Mouse (Mus musculus) lung, postnatal 4 days (tissue): ENCODE data around the gene Fndc1.

Experiments
- DNase-seq, 2 experiments: peaks; one replicate each; pipeline ENCODE4 v3.0.0; 2021

Fndc1 gene

GRCm38 (mm10) chr17:7816602-7817001 is 10.5 kb downstream of the Fndc1 start:
- DNase-seq = no peak

GRCm38 (mm10) chr17:7814433-7814832 is 12.7 kb downstream of the Fndc1 start:
- DNase-seq = no peak

GRCm38 (mm10) chr17:7808043-7808442 is 19.1 kb downstream of the Fndc1 start:
- no peak for DNase-seq

- DNase-seq = no peak
Measured at GRCm38 (mm10) chr17:7805105-7805504, 22.0 kb downstream of the Fndc1 start.

- DNase-seq = no peak
Measured at GRCm38 (mm10) chr17:7802483-7802882, 24.6 kb downstream of the Fndc1 start.

GRCm38 (mm10) chr17:7799894-7800293 is 27.2 kb downstream of the Fndc1 start:
- no peak for DNase-seq

- peak in 1 of 2 experiments; percentile 40 for DNase-seq
Measured at GRCm38 (mm10) chr17:7795584-7795983, 31.5 kb downstream of the Fndc1 start.

- no peak for DNase-seq
Measured at GRCm38 (mm10) chr17:7795168-7795567, 31.9 kb downstream of the Fndc1 start.

GRCm38 (mm10) chr17:7794093-7794492 is 33.0 kb downstream of the Fndc1 start:
- DNase-seq = peak; percentile 27 to 65

GRCm38 (mm10) chr17:7790512-7790911 is 36.6 kb downstream of the Fndc1 start:
- no peak for DNase-seq

- no peak for DNase-seq
Measured at GRCm38 (mm10) chr17:7774101-7774500, 53.0 kb downstream of the Fndc1 start.

- DNase-seq = no peak
Measured at GRCm38 (mm10) chr17:7759786-7760185, 67.3 kb downstream of the Fndc1 start.

- peak in 1 of 2 experiments; percentile 40 for DNase-seq
Measured at GRCm38 (mm10) chr17:7755001-7755400, 72.1 kb downstream of the Fndc1 start.

GRCm38 (mm10) chr17:7753383-7753782 is 73.7 kb downstream of the Fndc1 start:
- no peak for DNase-seq

GRCm38 (mm10) chr17:7749051-7749815 is 77.9 kb downstream of the Fndc1 start:
- DNase-seq = no peak

GRCm38 (mm10) chr17:7746841-7747240 is 80.3 kb downstream of the Fndc1 start:
- DNase-seq = no peak

GRCm38 (mm10) chr17:7744976-7745375 is 82.1 kb downstream of the Fndc1 start:
- no peak for DNase-seq

- DNase-seq = peak; percentile 39 to 50
Measured at GRCm38 (mm10) chr17:7740988-7741387, 86.1 kb downstream of the Fndc1 start.

GRCm38 (mm10) chr17:7722991-7723390 is 104.1 kb downstream of the Fndc1 start:
- DNase-seq = no peak

- DNase-seq = no peak
Measured at GRCm38 (mm10) chr17:7718886-7719285, 108.2 kb downstream of the Fndc1 start.

GRCm38 (mm10) chr17:7717945-7718344 is 109.2 kb downstream of the Fndc1 start:
- DNase-seq = no peak

GRCm38 (mm10) chr17:7713020-7713419 is 114.1 kb downstream of the Fndc1 start:
- peak; percentile 44 to 75 for DNase-seq

- DNase-seq = peak; percentile 36 to 60
Measured at GRCm38 (mm10) chr17:7707073-7707472, 120.0 kb downstream of the Fndc1 start.

- no peak for DNase-seq
Measured at GRCm38 (mm10) chr17:7690271-7690670, 136.8 kb downstream of the Fndc1 start.
